Mouse (Mus musculus) kidney, embryonic 16.5 days (tissue): ENCODE measurements around the gene Arhgap6. TPM values are rescaled to one million over a fixed set of nuclear protein-coding genes. Genes with fewer than 3 reads are reported as not detected.

Source experiments
- ATAC-seq: fragments of 200-750 bp; cut with Nextera tagmentation; 2 replicates; pipeline ENCODE4 v1.8.0; 2017; ENCODE audit warnings: moderate TSS enrichment; ENCODE audit not compliant: low FRiP score, low TSS enrichment
- H3K27ac ChIP-seq: fragments of 300-500 bp; sonication (generic); 2 replicates; pipeline ENCODE4 v1.5.1; 2014; ENCODE audit warnings: low read length
- H3K27me3 ChIP-seq: fragments of 300-500 bp; sonication (generic); 2 replicates; pipeline ENCODE4 v1.6.1; 2014; ENCODE audit warnings: low read length, control low read depth, mixed read lengths; ENCODE audit not compliant: insufficient read depth
- H3K36me3 ChIP-seq: fragments of 300-500 bp; sonication (generic); 2 replicates; pipeline ENCODE4 v1.6.1; 2014; ENCODE audit warnings: low read length, control low read depth, mixed read lengths; ENCODE audit not compliant: insufficient read depth
- H3K4me1 ChIP-seq: fragments of 300-500 bp; sonication (generic); 2 replicates; pipeline ENCODE4 v1.6.1; 2014; ENCODE audit warnings: low read length, control low read depth, mixed read lengths; ENCODE audit not compliant: insufficient read depth
- H3K4me2 ChIP-seq: fragments of 300-500 bp; sonication (generic); replicated peaks from 2 replicates; pipeline ENCODE4 v1.6.1; 2014; ENCODE audit warnings: low read depth, low read length
- H3K4me3 ChIP-seq: fragments of 300-500 bp; sonication (generic); 2 replicates; pipeline ENCODE4 v1.5.1; 2014; ENCODE audit warnings: mild to moderate bottlenecking, low read length
- H3K9ac ChIP-seq: fragments of 300-500 bp; sonication (generic); replicated peaks from 2 replicates; pipeline ENCODE4 v1.6.1; 2014; ENCODE audit warnings: low read length
- H3K9me3 ChIP-seq: fragments of 300-500 bp; sonication (generic); 2 replicates; pipeline ENCODE4 v1.6.1; 2016; ENCODE audit warnings: low read length, control low read depth
- WGBS: fragments of 180-500 bp; shearing (Covaris S2); extraction: QIAGEN DNeasy Blood & Tissue Kit; methylation state at CpG from one replicate; pipeline ENCODE4 v1.1.7; 2014; 5-methylcytosine and 5-hydroxymethylcytosine counted together
- polyA plus RNA-seq: library from polyadenylated mRNA; unstranded; fragments of >200 nt; fragmentation: Nextera tagmentation; extraction: Ambion mirVana; gene quantifications from 2 replicates; pipeline ENCODE4 v1.2.1, GENCODE M21; 2015

The Arhgap6 gene
- polyA plus RNA-seq: 2.8 and 3.4 TPM in 2 replicates

- Histone ChIP-seq H3K27me3 (peaks cover 28% of the 10 kb centered on the region), H3K27ac (no peak within 1 kb of the TSS)
- WGBS: 23% methylated on average over 48 of the region's 48 CpGs
These were observed at the start of gene Arhgap6 for GRCm38 (mm10) chrX:168794974-168795858. Gene Arhgap6, plus strand, starts transcription at chrX:168795099.

GRCm38 (mm10) chrX:168747011-168747410 lies 47.9 kb upstream of the Arhgap6 start:
- Histone ChIP-seq H3K4me1 (no peaks in the 10 kb centered on the region), H3K27me3 (no peaks in the 10 kb centered on the region; the same call in 1 of the 2 replicates), H3K27ac (no peak overlapping the region), H3K9ac (no peak overlapping the region), H3K4me3 (no peak overlapping the region), H3K9me3 (no peaks in the 10 kb centered on the region), H3K36me3 (no peaks in the 10 kb centered on the region), H3K4me2 (no peak overlapping the region)
- 45% methylated on average over 2 of the region's 2 CpGs for WGBS
- ATAC-seq: no peak

More at GRCm38 (mm10) chrX:168794974-168795858, at the start of gene Arhgap6:
- Histone ChIP-seq H3K4me3 (peak within 1 kb of the TSS; percentile 50), H3K4me1 (no peaks in the 10 kb centered on the region), H3K9ac (peak within 1 kb of the TSS; percentile 51), H3K36me3 (no peaks in the 10 kb centered on the region), H3K9me3 (no peaks in the 10 kb centered on the region), H3K4me2 (peak within 1 kb of the TSS; percentile 77)
- peak; percentile 84 for ATAC-seq

- H3K9ac ChIP-seq: peak overlapping the region; percentile 51
- H3K4me2 ChIP-seq: peak overlapping the region; percentile 77
- H3K9me3 ChIP-seq: no peaks in the 10 kb centered on the region
- 17% methylated on average over 55 of the region's 55 CpGs for WGBS
- H3K27ac ChIP-seq: no peak overlapping the region
- ATAC-seq: peak; percentile 25; the same call in 1 of the 2 replicates
- peaks cover 32% of the 10 kb centered on the region for H3K27me3 ChIP-seq
- H3K36me3 ChIP-seq: no peaks in the 10 kb centered on the region
- H3K4me1 ChIP-seq: no peaks in the 10 kb centered on the region
- peak overlapping the region; percentile 50 for H3K4me3 ChIP-seq
These were observed 1.3 kb downstream of the Arhgap6 start for GRCm38 (mm10) chrX:168795859-168796848.

GRCm38 (mm10) chrX:168804677-168805076 lies 9.8 kb downstream of the Arhgap6 start:
- Histone ChIP-seq H3K27ac (no peak overlapping the region), H3K27me3 (peaks cover 13% of the 10 kb centered on the region; the same call in 1 of the 2 replicates), H3K9ac (no peak overlapping the region), H3K36me3 (no peaks in the 10 kb centered on the region), H3K9me3 (no peaks in the 10 kb centered on the region), H3K4me1 (no peaks in the 10 kb centered on the region), H3K4me2 (no peak overlapping the region), H3K4me3 (no peak overlapping the region)
- ATAC-seq: no peak
- WGBS: 77% methylated on average over 2 of the region's 2 CpGs

- Histone ChIP-seq H3K27ac (no peak overlapping the region), H3K4me2 (no peak overlapping the region), H3K4me3 (no peak overlapping the region), H3K4me1 (no peaks in the 10 kb centered on the region), H3K36me3 (no peaks in the 10 kb centered on the region), H3K9me3 (no peaks in the 10 kb centered on the region), H3K9ac (no peak overlapping the region), H3K27me3 (peaks cover 14% of the 10 kb centered on the region; the same call in 1 of the 2 replicates)
- 67% methylated on average over 3 of the region's 3 CpGs for WGBS
- ATAC-seq: no peak
These were observed 15.8 kb downstream of the Arhgap6 start for GRCm38 (mm10) chrX:168810513-168811265.

GRCm38 (mm10) chrX:168818858-168819257 lies 24.0 kb downstream of the Arhgap6 start:
- H3K36me3 ChIP-seq: no peaks in the 10 kb centered on the region
- H3K4me2 ChIP-seq: no peak overlapping the region
- no peaks in the 10 kb centered on the region for H3K9me3 ChIP-seq
- H3K4me3 ChIP-seq: no peak overlapping the region
- no peak overlapping the region for H3K9ac ChIP-seq
- H3K27ac ChIP-seq: no peak overlapping the region
- no peak for ATAC-seq
- H3K4me1 ChIP-seq: no peaks in the 10 kb centered on the region
- peaks cover 7% of the 10 kb centered on the region; the same call in 1 of the 2 replicates for H3K27me3 ChIP-seq
- WGBS: 72% methylated on average over 3 of the region's 3 CpGs

- no peaks in the 10 kb centered on the region for H3K36me3 ChIP-seq
- 88% methylated on average over 2 of the region's 2 CpGs for WGBS
These were observed 29.3 kb downstream of the Arhgap6 start for GRCm38 (mm10) chrX:168824166-168824565.

GRCm38 (mm10) chrX:168832343-168832742 lies 37.4 kb downstream of the Arhgap6 start:
- 72% methylated on average over 5 of the region's 5 CpGs for WGBS
- no peak for ATAC-seq

More at GRCm38 (mm10) chrX:168824166-168824565, 29.3 kb downstream of the Arhgap6 start:
- Histone ChIP-seq H3K4me3 (no peak overlapping the region), H3K9ac (no peak overlapping the region), H3K4me1 (no peaks in the 10 kb centered on the region), H3K4me2 (no peak overlapping the region), H3K27me3 (peaks cover 5% of the 10 kb centered on the region; the same call in 1 of the 2 replicates), H3K27ac (no peak overlapping the region), H3K9me3 (no peaks in the 10 kb centered on the region)
- no peak for ATAC-seq

GRCm38 (mm10) chrX:168848062-168848461 lies 53.2 kb downstream of the Arhgap6 start:
- Histone ChIP-seq H3K27ac (no peak overlapping the region), H3K9me3 (no peaks in the 10 kb centered on the region), H3K4me2 (no peak overlapping the region), H3K4me1 (no peaks in the 10 kb centered on the region), H3K36me3 (no peaks in the 10 kb centered on the region), H3K9ac (no peak overlapping the region), H3K27me3 (peaks cover 10% of the 10 kb centered on the region), H3K4me3 (no peak overlapping the region)
- ATAC-seq: no peak

More at GRCm38 (mm10) chrX:168832343-168832742, 37.4 kb downstream of the Arhgap6 start:
- Histone ChIP-seq H3K9ac (no peak overlapping the region), H3K9me3 (no peaks in the 10 kb centered on the region), H3K4me1 (no peaks in the 10 kb centered on the region), H3K27me3 (peaks cover 6% of the 10 kb centered on the region; the same call in 1 of the 2 replicates), H3K4me3 (no peak overlapping the region), H3K4me2 (no peak overlapping the region), H3K27ac (no peak overlapping the region), H3K36me3 (no peaks in the 10 kb centered on the region)
